Mouse (Mus musculus) hindbrain, embryonic 15.5 days (tissue): Measurements from ENCODE around the gene Tns1. TPM values are rescaled to one million over a fixed set of nuclear protein-coding genes. Genes with fewer than 3 reads are reported as not detected.

Experiments used
- ATAC-seq: fragments of 200-750 bp; cut with Nextera tagmentation; 2 replicates; pipeline ENCODE4 v1.8.0; 2017; ENCODE audit warnings: low read depth, moderate number of reproducible peaks, moderate TSS enrichment; ENCODE audit not compliant: low FRiP score
- H3K27ac ChIP-seq: fragments of 300-500 bp; sonication (generic); replicated peaks from 2 replicates; pipeline ENCODE4 v1.5.1; 2015; ENCODE audit warnings: mild to moderate bottlenecking, inconsistent platforms
- H3K27me3 ChIP-seq: fragments of 300-500 bp; sonication (generic); 2 replicates; pipeline ENCODE4 v1.6.1; 2015; ENCODE audit warnings: control low read depth, inconsistent platforms
- H3K36me3 ChIP-seq: fragments of 300-500 bp; sonication (generic); 2 replicates; pipeline ENCODE4 v1.6.1; 2015; ENCODE audit warnings: control low read depth, inconsistent platforms
- H3K4me1 ChIP-seq: fragments of 300-500 bp; sonication (generic); replicated peaks from 2 replicates; pipeline ENCODE4 v1.6.1; 2015; ENCODE audit warnings: control low read depth, inconsistent platforms
- H3K4me2 ChIP-seq: fragments of 300-500 bp; sonication (generic); 2 replicates; pipeline ENCODE4 v1.6.1; 2015; ENCODE audit warnings: moderate library complexity, mild to moderate bottlenecking, inconsistent platforms
- H3K4me3 ChIP-seq: fragments of 300-500 bp; sonication (generic); 2 replicates; pipeline ENCODE4 v1.5.1; 2015; ENCODE audit warnings: mild to moderate bottlenecking, inconsistent platforms
- H3K9ac ChIP-seq: fragments of 300-500 bp; sonication (generic); 2 replicates; pipeline ENCODE4 v1.6.1; 2015; ENCODE audit warnings: inconsistent platforms
- H3K9me3 ChIP-seq: fragments of 300-500 bp; sonication (generic); 2 replicates; pipeline ENCODE4 v1.6.1; 2016; ENCODE audit warnings: control low read depth, inconsistent platforms
- WGBS: fragments of 180-500 bp; shearing (Covaris S2); methylation state at CpG from one replicate; pipeline ENCODE4 v1.1.7; 2015; 5-methylcytosine and 5-hydroxymethylcytosine counted together
- polyA plus RNA-seq: library from polyadenylated mRNA; unstranded; fragments of >200 nt; fragmentation: Nextera tagmentation; extraction: Ambion mirVana; gene quantifications from 2 replicates; pipeline ENCODE4 v1.2.1, GENCODE M21; 2015

Gene Tns1
- polyA plus RNA-seq, 1 experiment from 2014 or later: 13.5 TPM

GRCm38 (mm10) chr1:74149106-74149885, 25.0 kb upstream of the Tns1 start:
- Histone ChIP-seq H3K9me3 (no peaks in the 10 kb centered on the region), H3K27me3 (no peaks in the 10 kb centered on the region), H3K9ac (no peak overlapping the region), H3K27ac (no peak overlapping the region), H3K36me3 (no peaks in the 10 kb centered on the region), H3K4me3 (no peak overlapping the region), H3K4me2 (no peak overlapping the region), H3K4me1 (no peaks in the 10 kb centered on the region)
- ATAC-seq: no peak
- WGBS: 92% methylated on average over 6 of the region's 6 CpGs

DNA sequence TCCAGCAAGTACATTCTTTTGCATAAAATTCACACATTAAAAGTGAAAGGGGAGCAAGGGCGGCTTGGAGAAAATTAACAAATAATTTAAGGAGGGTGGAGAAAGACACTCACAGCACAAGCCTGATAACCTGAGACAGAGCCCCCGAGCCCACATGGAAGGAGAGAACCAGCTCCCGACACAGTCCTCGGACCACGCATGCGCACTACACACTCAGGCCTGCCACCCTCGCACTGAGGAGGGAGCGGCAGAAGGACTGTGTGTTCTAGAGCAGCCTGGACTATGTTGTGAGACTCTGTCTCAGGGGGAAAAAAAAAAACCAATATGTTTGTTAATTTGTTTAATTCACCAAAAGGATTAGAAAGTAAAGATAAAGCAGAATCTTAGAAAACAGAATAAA, 17.5 kb upstream of the Tns1 start:
- H3K4me3 ChIP-seq: no peak overlapping the region
- WGBS: 88% methylated on average over 8 of the region's 8 CpGs
- no peaks in the 10 kb centered on the region for H3K27me3 ChIP-seq
- H3K4me2 ChIP-seq: no peak overlapping the region
- no peak for ATAC-seq
- no peaks in the 10 kb centered on the region for H3K9me3 ChIP-seq
- no peaks in the 10 kb centered on the region for H3K36me3 ChIP-seq
- no peak overlapping the region for H3K9ac ChIP-seq
- no peaks in the 10 kb centered on the region for H3K4me1 ChIP-seq
- no peak overlapping the region for H3K27ac ChIP-seq

DNA sequence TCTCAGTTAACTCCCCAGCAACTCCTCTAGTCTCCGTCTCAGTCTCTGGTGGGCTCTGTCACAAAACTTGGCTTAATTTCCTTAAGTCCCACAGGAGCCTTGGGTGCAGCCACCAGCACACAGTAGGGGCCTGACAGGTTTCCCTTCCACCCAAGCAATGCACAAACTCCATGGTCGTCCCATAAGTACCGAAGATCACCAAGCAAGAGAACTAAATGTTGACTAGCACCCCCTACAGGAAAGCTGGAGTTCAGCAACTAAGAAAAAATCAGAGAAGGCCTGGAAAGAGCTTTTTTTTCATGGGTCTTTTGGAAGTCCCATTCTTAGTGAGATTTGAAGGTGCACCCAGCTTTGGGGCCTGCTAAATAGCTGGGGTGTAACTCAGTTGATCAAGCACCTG, 15.2 kb upstream of the Tns1 start:
- ATAC-seq: no peak
- no peak overlapping the region for H3K4me3 ChIP-seq
- H3K36me3 ChIP-seq: no peaks in the 10 kb centered on the region
- H3K9me3 ChIP-seq: no peaks in the 10 kb centered on the region
- H3K9ac ChIP-seq: no peak overlapping the region
- no peak overlapping the region for H3K4me2 ChIP-seq
- WGBS: 69% methylated on average over 3 of the region's 3 CpGs
- no peak overlapping the region for H3K27ac ChIP-seq
- no peaks in the 10 kb centered on the region for H3K27me3 ChIP-seq
- no peaks in the 10 kb centered on the region for H3K4me1 ChIP-seq

GRCm38 (mm10) chr1:74135326-74135950, 11.2 kb upstream of the Tns1 start:
- Histone ChIP-seq H3K9ac (no peak overlapping the region), H3K27me3 (no peaks in the 10 kb centered on the region), H3K4me3 (no peak overlapping the region), H3K4me1 (no peaks in the 10 kb centered on the region), H3K36me3 (no peaks in the 10 kb centered on the region), H3K4me2 (no peak overlapping the region), H3K9me3 (no peaks in the 10 kb centered on the region), H3K27ac (no peak overlapping the region)
- no peak for ATAC-seq
- WGBS: 86% methylated on average over 6 of the region's 6 CpGs

DNA sequence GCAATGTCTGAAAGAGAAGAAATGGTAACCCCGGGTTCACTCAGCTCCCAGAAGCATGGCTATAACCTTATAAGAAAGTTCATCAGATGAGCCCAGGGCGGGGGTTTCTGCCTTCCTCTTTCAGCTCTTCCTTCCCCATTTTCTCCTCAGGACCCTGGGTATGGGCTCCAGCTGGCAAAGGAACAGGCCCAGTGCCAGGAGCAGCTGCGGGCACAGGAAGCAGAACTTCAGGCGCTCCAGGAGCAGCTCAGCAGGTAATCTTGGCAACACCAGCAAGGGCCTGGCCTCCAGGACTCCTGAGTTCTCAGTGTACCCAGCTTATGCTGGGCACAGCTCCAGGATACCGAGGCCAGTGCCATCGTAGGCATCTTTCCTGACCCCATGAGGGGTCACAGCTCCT, 9.7 kb upstream of the Tns1 start:
- Histone ChIP-seq H3K36me3 (no peaks in the 10 kb centered on the region), H3K27me3 (no peaks in the 10 kb centered on the region), H3K4me1 (no peaks in the 10 kb centered on the region), H3K4me3 (no peak overlapping the region), H3K27ac (no peak overlapping the region), H3K9me3 (no peaks in the 10 kb centered on the region), H3K9ac (no peak overlapping the region), H3K4me2 (no peak overlapping the region)
- ATAC-seq: no peak
- 70% methylated on average over 6 of the region's 6 CpGs for WGBS

DNA sequence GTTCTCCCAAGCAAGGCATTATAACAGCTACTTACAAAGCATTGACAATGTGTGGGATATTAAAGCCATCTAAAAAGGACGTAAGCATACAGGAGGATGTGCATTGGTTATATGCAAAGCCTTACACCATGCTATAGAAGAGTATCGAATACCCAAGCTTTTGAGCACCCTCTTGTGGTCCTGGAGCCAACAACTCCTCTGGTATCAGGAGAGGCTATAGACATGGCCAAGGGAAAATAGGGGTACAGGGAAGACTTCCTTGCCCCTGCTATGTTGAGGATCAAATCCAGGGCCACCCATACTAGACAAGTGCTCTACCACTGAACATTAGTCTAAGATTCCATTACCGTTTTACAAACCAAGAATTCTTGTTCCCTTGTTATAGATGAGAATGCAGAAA, 7.8 kb upstream of the Tns1 start:
- no peaks in the 10 kb centered on the region for H3K27me3 ChIP-seq
- WGBS: 74% methylated on average over 3 of the region's 3 CpGs
- H3K36me3 ChIP-seq: no peaks in the 10 kb centered on the region
- no peak for ATAC-seq
- no peak overlapping the region for H3K4me2 ChIP-seq
- H3K9me3 ChIP-seq: no peaks in the 10 kb centered on the region
- no peak overlapping the region for H3K9ac ChIP-seq
- no peak overlapping the region for H3K27ac ChIP-seq
- no peaks in the 10 kb centered on the region for H3K4me1 ChIP-seq
- H3K4me3 ChIP-seq: no peak overlapping the region

- H3K9ac ChIP-seq: no peak overlapping the region
- no peaks in the 10 kb centered on the region for H3K9me3 ChIP-seq
- no peak overlapping the region for H3K27ac ChIP-seq
- no peaks in the 10 kb centered on the region for H3K36me3 ChIP-seq
- H3K4me1 ChIP-seq: no peaks in the 10 kb centered on the region
- no peak overlapping the region for H3K4me2 ChIP-seq
- no peak for ATAC-seq
- no peaks in the 10 kb centered on the region for H3K27me3 ChIP-seq
- WGBS: 89% methylated on average over 8 of the region's 8 CpGs
- no peak overlapping the region for H3K4me3 ChIP-seq
Measured at GRCm38 (mm10) chr1:74130883-74131659, 6.8 kb upstream of the Tns1 start.

DNA sequence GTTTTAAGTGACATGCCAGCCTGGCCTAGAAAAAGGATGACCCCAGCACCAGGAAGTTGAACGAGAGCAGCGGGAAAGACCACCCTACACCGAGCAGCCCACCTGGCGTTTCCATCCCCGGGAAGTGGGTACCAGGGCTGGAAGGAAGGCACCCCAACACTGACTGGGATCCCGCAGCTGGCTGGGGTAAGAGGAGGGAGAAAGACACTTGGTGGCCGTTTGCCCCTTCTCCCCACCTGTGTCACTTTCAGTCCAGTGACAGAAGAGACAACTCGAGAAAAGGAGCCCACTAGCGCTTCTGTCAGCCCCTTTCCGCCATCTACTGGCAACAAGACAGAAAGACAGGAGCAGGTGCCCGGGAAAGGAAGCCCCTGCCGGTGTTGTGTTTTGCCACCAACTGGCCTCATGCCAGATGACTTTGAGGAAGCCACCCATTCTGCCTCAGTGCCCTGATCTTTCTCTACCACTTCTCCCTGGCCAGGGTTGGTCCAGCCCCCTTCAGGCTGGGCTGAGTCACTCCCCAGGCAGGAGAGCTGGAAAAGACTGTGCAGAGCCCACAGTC, 823 bp upstream of the Tns1 start, which contains the start of gene Rufy4:
Gene Rufy4, plus strand, starts transcription at position 551 of the 562 bp plus-strand sequence.
- no peak within 1 kb of the TSS for H3K27ac ChIP-seq
- H3K4me1 ChIP-seq: peaks cover 25% of the 10 kb centered on the region
- WGBS: 0% methylated on average over 12 of the region's 12 CpGs
- H3K4me3 ChIP-seq: peak within 1 kb of the TSS; percentile 46
- no peaks in the 10 kb centered on the region for H3K9me3 ChIP-seq
- peak within 1 kb of the TSS; percentile 86 for H3K4me2 ChIP-seq
- peak; percentile 53 for ATAC-seq
- H3K27me3 ChIP-seq: peaks cover 20% of the 10 kb centered on the region
- H3K9ac ChIP-seq: peak within 1 kb of the TSS; percentile 44
- H3K36me3 ChIP-seq: no peaks in the 10 kb centered on the region

- H3K27ac ChIP-seq: no peak overlapping the region
- H3K9ac ChIP-seq: no peak overlapping the region
- H3K4me3 ChIP-seq: no peak overlapping the region
- 56% methylated on average over 8 of the region's 8 CpGs for whole genome bisulfite sequencing
- H3K36me3 ChIP-seq: no peaks in the 10 kb centered on the region
- H3K4me2 ChIP-seq: peak overlapping the region; percentile 86
- no peak for ATAC-seq
- H3K4me1 ChIP-seq: peaks cover 25% of the 10 kb centered on the region
- H3K27me3 ChIP-seq: peaks cover 20% of the 10 kb centered on the region
- H3K9me3 ChIP-seq: no peaks in the 10 kb centered on the region
Measured at GRCm38 (mm10) chr1:74123215-74123614, 1.0 kb downstream of the Tns1 start.

GRCm38 (mm10) chr1:74121821-74122576, 2.2 kb downstream of the Tns1 start:
- no peak overlapping the region for H3K4me3 ChIP-seq
- H3K27ac ChIP-seq: no peak overlapping the region
- no peak for ATAC-seq
- no peaks in the 10 kb centered on the region for H3K36me3 ChIP-seq
- no peak overlapping the region for H3K9ac ChIP-seq
- peaks cover 20% of the 10 kb centered on the region for H3K27me3 ChIP-seq
- peaks cover 25% of the 10 kb centered on the region for H3K4me1 ChIP-seq
- 39% methylated on average over 9 of the region's 9 CpGs for WGBS
- no peaks in the 10 kb centered on the region for H3K9me3 ChIP-seq
- no peak overlapping the region for H3K4me2 ChIP-seq

DNA sequence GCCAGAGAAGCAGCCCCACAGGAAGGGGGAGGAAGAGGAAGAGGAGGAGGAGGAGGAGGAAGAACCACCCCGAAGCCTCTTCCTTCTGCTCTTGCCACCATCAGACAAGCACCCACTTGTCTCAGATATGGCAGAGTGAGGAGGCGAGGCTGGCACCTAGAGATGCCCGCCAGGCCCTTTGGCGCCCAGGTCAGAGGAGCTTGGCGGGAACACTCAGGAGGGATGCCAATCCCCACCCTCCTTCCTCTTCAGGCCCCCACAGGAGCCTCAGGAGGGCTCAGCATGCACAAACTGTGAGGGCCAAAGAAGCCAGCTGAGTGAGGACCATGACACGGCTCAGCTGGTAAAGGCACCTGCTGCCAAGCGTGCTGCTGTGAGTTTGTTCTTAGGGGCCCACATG, 3.1 kb downstream of the Tns1 start:
- H3K4me2 ChIP-seq: no peak overlapping the region
- 79% methylated on average over 7 of the region's 7 CpGs for WGBS
- peaks cover 20% of the 10 kb centered on the region for H3K27me3 ChIP-seq
- no peak for ATAC-seq
- H3K36me3 ChIP-seq: no peaks in the 10 kb centered on the region
- H3K9ac ChIP-seq: no peak overlapping the region
- H3K9me3 ChIP-seq: no peaks in the 10 kb centered on the region
- peaks cover 25% of the 10 kb centered on the region for H3K4me1 ChIP-seq
- no peak overlapping the region for H3K4me3 ChIP-seq
- no peak overlapping the region for H3K27ac ChIP-seq
